Mouse (Mus musculus): Measurements from ENCODE around the gene Gatm. TPM values are rescaled to one million over a fixed set of nuclear protein-coding genes. Genes with fewer than 3 reads are reported as not detected.

Gatm gene
- 47.1 and 48.5 TPM in 2 replicates for total RNA-seq (2015; ENCODE audit: low replicate concordance)
- total RNA-seq (2017; ENCODE audit: low replicate concordance) = 26.8 and 29.3 TPM in 2 replicates

DNA sequence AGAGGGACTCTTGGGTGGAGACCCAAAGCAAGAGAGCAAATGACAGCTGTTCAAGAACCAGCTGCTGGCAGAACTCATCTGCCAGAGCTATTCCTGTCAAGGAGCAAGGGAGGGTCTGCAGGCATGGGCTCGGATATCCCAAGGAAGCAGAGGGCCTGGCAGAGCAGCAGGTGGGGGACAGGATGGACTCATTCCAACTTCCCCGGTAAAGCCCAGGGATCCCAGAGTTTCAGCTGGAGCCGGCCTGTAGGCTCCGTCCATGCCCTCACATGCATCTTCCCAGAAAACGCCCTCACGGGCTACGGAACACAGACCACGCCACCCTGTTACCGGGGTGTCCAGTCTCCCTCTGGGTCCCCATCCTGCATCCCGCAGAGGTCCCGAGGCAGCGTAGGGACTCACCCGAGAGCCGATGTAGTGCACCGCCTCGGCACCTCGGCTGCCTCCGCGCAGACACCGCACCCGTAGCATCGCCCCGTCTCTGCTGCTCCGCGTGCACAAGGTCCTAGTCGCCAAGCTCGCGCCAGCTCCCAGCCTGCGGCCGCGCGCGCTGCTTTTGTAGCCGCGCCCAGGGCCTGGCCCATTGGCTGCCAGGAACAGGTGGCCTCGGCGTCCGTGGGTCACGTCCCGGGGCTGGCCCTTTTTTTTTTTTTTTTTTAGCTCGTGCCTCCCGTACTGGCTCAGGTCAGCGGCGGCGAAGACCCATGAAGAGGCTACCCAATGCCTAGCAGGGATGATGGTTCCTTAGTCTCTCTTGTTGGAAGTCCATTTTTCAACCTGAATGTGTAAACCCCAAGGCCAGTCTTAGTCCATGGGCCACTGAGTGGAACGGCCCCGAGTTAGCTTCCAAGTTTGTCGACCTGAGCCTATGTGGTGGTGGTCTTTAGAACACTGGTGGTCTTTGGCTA, at the start of gene Gatm:
TSS of gene Gatm (minus strand) at position 558 of the 908 bp plus-strand sequence.
- peak; percentile 95 for ATAC-seq (replicated peaks; ENCODE audit: low FRiP score, poor library complexity, severe bottlenecking)

DNA sequence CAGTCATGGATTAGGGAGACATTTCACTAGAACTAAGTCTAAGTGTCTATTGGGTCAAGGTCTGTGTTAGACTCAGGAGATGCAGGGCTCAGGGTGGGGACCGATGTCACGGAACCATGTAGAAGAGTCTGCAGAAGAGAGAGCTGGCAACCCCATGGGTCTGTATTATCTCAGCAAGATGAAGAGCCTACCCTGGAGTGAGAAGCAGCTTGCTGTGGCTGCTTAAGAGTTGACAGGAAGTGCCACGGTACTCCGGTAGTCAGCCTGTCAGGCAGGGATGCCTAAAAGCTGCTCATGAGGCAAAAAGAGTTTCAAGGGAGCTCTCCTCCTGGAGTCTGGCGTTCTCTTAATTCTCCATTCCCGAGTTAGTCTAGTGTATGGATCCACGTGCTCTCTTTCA, 48.7 kb upstream of the Gatm start:
- no peak for ATAC-seq (replicated peaks; ENCODE audit: low FRiP score, poor library complexity, severe bottlenecking)

DNA sequence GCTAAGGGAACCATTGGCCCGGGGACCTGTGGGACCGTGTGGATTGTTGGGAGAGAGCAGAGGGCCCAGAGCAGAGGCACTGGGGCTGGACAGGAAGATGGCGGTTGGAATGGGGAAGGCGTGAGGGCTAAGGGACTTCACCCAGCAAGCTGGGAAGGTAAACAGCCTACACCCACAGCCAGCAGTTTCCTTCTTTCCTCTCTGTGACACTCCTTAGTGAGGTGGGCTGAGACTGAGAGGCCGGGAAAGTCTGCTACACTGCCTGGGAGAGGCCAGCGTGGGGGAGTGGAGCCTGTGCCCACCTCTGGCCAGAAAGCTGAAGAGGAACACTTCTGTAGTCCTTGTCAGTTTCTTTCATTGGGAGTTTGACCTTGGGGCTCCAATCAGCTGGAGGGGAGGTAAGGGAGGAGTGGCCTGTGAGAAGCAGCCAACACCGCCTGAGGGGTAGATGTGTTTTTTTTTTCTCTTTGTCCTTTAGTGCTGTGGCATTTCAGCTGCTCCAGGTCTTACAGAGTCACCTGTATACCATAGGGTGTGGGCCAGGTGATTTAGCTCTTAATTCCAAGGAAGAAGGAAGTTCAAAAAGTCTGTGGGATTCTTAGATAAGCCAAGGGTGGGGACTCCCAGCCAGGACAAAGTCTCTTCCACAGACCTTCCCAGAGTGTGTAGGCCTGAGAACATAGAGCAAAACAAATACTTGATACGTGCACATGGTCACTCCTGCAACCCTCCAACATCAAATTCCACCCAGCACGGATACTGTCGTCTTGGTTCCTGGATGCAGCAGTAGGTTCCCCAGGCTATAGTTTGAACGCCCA, 46.8 kb upstream of the Gatm start:
- no peak for ATAC-seq (replicated peaks; ENCODE audit: low FRiP score, poor library complexity, severe bottlenecking)

DNA sequence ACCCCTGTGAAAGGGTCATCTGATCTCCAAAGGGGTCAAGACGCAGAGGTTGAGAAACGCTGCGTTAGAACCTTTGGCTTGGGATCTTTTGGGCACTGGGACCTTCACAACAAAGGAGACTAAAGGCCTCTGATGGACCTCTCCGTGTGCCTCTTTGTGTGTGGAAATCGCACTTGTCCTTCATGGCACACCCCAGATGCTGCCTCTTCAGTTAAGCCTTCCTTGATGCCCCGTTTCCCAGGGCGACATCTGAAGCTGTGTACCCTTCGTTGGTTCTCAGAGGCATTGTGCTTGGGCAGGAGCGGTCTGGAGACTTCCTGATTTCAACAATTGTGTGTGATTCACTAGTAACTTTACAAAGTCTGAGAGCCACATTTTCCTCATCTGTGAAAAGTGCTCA, 45.7 kb upstream of the Gatm start:
- ATAC-seq (replicated peaks; ENCODE audit: low FRiP score, poor library complexity, severe bottlenecking) = no peak

DNA sequence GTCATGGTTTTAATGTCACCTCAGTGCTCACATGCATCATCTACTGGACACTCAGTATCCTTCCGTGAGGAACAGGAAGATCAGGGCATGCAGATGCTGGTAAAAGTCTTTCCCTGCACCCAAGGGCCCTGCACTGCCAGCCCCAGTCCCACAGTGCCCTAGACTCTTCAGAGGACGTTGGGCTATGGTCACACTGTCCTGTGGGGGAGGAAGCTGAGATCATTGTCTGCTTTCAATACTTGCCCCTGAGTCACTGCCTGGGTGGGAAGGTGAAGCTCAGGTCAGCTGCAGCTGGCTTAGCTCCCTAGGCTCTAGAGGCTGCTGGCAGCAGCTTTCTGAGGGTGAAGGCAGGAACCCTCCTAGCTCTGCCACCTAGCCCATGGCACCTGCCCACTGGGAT, 44.9 kb upstream of the Gatm start:
- ATAC-seq (replicated peaks; ENCODE audit: low FRiP score, poor library complexity, severe bottlenecking) = no peak

DNA sequence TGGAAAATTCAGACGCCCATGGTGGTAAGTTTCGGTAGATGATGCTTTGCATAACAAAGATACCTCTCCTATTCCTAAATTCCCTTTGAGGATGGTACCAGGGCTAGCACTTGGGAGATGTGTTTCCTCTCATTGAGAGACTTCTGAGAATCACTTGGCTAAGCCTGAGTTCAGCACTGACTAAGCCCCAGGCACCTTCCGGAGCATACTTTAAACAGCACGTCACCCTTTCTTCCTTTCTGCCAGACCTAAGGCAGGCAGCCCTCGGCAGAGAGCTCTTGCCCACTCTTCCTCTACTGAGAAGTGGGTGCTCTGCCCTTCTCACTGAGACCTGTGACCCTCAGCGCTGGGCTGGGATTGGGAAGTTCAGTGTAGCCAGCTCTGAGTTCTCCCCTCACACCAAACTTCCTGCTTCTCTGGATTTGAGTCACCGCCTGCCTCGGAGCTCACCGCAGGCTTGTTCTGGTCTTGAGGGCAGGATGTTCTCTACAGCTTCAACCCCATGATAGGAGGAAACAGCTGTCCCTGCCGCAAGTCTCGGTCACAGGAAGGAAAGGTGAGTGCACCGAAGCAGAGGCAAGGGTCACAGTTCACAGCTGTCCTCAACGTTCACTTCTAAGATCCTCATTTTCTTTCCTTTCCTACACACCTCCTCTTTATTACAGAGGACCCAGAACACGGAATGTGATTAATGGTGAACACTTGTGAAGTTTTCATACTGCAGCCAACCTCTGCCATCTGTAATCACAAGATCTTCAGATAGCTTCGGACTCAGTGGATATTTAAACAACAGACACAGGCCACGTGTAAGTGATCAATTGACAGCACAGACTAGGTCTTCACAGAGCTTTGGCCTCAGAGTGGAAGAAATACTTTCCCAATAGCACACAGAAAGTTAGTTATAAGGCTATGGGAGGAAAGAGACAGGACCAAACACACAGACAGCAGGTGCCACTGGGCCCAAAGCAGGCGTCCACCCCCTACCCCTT, 41.3 kb upstream of the Gatm start:
- ATAC-seq (replicated peaks; ENCODE audit: low FRiP score, poor library complexity, severe bottlenecking) = no peak

DNA sequence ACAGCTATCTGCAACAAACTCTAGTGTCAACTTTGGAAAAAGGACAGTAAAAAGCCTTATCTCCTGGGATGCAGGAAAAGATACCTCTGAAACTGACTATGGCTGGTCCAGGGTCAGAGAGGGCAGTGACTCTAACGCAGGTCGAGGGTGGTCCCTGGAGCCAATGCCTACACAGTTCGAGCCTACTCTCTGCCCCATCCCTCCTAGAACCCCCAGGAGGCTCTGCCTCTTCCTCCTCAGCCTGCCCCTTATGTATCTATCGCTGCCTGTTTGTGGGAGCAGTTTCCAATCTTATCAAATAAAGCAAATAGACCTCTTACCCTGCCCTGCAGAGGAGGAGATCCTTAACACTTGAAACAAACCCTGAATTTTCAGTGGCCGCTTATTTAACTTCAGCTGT, 27.6 kb upstream of the Gatm start:
- no peak for ATAC-seq (replicated peaks; ENCODE audit: low FRiP score, poor library complexity, severe bottlenecking)

DNA sequence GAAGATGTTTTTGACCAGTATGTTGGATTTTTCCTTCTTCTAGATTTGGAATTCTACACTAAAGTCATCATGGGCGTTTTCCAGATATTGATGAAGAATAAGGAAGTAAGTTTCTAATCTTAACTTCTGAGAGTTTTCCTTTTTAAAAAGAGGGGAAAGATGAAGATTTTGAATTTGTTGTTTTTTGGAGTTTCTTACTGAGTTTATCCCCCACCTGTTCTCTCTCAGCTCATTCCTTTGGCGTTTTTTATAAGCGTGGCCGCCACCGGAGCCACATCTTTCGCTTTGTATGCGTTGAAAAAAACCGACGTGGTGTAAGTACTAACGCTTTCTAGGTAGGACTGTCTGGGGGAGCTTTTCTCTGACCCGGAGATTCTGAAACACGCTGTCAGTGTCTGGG, 26.9 kb upstream of the Gatm start:
- no peak for ATAC-seq (replicated peaks; ENCODE audit: low FRiP score, poor library complexity, severe bottlenecking)

DNA sequence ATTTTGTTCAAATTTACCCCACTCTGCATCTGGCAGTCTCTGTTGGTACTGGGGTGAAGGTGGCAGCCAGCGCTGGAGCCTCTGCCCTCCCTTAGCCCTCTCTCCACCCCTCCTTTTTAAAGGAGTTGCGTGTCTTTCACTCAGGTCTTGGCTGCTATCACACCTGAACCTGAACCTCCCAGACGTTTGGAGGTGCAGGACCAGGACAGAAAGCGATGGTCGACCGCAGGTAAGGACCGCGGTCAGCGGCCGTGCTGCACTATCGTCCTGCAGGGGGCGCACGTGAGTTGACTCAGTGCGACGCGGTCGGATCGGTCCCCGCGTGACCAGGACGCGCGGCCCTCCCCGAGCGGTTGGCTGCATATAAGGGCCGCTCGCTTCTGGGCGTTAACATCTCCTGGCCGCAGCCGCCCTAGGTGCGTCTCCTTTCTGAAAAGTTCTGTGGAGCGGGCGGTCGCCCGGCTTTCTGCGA, 26.5 kb upstream of the Gatm start:
- ATAC-seq (replicated peaks; ENCODE audit: low FRiP score, poor library complexity, severe bottlenecking) = peak; percentile 88

DNA sequence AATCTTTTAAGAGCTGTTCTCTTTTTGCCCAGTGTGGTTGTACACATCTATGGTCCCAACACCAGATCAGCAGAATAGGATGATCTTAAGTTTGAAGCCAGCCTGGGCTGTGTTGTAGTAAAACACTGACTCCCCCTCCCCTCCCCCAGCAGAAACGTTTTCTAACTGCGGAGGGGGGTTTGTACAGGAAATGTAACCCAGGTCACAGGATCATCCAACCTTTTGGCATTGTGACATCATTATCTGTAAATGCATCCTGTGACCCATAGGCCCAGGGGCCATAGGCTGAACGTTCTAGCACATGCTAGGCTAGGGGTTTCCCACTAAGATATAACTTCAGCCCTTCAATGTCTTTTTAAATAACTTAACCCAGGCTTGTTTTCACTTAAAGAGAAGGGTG, 25.6 kb upstream of the Gatm start, which contains the start of gene AA467197:
TSS of gene AA467197 (plus strand) at position 301 of the 400 bp plus-strand sequence.
- ATAC-seq (replicated peaks; ENCODE audit: low FRiP score, poor library complexity, severe bottlenecking) = no peak

DNA sequence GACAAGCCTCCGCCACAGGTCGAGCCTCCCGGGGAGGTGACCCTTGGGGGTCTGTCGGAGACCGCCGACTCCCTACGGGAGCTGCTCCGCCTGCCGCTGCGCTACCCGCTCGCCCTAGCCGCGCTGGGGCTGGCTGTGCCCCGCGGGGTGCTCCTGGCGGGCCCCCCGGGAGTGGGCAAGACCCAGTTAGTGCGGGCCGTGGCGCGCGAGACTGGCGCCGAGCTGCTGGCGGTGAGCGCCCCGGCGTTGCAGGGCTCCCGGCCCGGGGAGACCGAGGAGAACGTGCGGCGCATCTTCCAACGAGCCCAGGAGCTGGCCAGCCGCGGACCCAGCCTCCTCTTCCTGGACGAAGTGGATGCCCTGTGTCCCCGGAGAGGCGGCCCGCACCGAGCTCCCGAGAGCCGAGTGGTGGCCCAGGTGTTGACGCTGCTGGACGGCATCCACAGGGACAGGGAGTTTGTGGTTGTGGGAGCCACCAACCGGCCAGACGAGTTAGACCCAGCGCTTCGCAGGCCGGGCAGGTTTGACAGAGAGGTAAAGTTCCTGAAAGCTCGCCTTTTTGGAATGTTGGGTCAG, 20.2 kb upstream of the Gatm start:
- no peak; the same call in 1 of the 2 replicates for ATAC-seq (replicated peaks; ENCODE audit: low FRiP score, poor library complexity, severe bottlenecking)

DNA sequence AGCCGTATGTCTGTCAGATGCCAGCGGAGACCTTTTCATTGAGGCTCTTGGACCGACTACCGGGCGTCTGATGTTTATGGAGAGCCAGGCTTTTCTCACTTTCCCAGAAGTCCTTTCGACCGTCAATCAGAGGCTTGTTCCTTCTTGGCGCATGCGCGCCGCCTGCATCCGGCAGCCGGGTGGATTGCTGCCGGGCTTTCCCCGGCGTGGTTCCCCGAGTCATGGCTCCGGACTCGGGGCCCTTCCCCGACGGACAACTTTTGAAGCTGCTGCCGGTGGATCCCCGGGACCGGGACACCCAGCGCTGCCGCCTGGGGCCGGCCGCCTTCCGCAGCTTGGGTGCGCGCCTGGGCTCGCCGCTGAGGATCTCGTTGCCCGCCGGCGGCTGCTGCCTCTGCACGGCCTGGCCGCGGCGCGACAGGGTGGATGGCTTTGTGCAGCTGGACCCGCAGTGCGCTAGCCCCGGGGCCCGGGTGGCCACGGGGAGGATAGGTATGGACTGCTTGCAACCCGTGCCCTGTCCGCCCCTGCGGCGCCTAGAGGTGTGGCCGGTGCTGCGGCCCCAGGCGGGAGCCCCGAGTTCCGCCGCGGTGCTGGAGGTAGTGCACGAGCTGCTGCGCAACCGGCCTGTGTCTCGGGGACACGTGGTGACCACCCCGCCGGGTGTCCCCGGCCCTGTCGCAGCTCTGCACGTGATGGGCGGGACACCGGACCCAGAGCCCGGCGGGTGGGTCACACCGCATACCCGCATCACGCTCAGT, 19.5 kb upstream of the Gatm start:
- peak; percentile 94 for ATAC-seq (replicated peaks; ENCODE audit: low FRiP score, poor library complexity, severe bottlenecking)

DNA sequence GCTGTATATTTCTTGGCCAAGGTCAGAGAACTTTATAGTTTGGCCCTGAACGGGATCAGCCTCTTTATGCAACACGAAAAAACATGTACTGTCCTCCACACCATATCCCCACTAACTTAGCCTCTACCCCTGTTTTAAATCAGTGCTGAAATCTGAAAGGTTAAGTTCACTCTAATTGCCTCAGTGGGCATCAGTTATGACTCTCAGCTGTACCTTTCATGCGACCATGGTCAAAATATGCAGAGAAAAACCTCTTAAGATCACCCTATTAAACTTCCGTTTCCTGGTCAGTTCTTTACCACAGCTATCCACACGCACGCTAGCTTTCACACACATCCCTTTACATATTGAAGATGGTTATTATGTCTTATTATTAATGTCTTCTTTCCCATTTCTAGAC, 18.8 kb upstream of the Gatm start:
- no peak for ATAC-seq (replicated peaks; ENCODE audit: low FRiP score, poor library complexity, severe bottlenecking)

DNA sequence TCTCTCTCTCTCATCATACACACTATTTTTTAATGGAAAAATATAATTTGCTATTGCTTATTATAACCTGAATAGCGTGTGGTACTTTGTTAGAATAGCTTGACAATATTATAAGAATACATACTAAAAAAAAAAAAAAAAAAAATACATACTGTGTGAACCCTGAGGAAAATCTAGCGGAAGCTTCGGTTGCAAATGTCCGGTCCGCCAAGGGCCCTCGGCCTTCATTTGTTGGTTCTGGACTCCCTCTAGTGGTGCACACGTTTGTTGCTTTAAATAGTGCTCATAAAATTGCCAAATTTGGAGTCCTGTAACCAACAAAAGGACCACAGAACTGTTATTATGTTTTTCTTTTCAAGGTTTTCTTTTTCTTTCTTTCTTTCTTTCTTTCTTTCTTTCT, 17.9 kb upstream of the Gatm start:
- ATAC-seq (replicated peaks; ENCODE audit: low FRiP score, poor library complexity, severe bottlenecking) = peak; percentile 78

DNA sequence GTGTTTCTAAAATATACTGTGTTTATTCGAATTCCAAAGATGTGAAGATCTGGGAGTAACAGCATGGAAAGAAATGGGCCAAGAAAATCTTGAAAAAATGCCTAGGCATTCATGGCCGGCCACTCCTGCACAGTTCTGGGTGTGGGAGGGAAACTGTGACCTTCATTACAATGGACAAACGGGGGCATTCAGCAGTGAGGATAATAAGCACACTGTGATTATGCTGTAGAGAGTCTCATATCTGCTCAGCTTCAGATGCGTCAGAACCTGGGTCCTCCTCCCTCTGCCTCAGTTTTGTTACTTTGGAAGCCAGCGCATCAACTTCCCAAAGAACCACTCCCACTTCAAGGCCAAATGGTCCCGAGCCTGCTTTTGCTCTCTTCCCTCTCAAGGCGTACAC, 14.8 kb upstream of the Gatm start:
- no peak for ATAC-seq (replicated peaks; ENCODE audit: low FRiP score, poor library complexity, severe bottlenecking)

DNA sequence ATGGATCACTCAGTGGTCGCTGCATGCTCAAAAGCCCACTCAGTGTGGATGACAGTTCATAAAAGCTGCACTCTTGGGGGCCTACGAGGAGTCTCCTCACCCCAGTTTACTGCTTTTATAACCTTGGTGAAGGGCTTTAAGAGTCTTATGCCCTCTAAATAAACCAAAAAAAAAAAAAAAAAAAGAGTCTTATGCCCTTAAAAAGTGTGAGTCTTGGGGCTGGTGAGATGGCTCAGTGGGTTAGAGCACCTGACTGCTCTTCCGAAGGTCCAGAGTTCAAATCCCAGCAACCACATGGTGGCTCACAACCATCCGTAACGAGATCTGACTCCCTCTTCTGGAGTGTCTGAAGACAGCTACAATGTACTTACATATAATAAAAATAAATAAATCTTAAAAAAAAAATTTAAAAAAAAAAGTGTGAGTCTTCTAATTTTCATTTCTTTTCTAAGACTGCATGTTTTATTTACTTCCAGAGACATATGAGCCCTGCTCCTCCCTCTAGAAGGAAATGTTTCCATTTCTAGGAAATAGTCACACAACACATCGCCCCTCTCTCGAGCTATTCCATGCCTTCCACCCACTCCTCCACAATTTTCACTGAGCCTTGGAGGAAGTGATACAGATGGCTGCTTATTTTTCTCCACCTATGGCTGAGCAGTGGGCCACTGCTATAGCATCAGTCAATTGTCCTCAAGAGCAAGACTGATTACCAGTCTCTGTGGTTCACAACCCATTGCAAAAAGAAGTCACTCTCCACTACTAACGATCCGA, 10.4 kb upstream of the Gatm start:
- no peak for ATAC-seq (replicated peaks; ENCODE audit: low FRiP score, poor library complexity, severe bottlenecking)

DNA sequence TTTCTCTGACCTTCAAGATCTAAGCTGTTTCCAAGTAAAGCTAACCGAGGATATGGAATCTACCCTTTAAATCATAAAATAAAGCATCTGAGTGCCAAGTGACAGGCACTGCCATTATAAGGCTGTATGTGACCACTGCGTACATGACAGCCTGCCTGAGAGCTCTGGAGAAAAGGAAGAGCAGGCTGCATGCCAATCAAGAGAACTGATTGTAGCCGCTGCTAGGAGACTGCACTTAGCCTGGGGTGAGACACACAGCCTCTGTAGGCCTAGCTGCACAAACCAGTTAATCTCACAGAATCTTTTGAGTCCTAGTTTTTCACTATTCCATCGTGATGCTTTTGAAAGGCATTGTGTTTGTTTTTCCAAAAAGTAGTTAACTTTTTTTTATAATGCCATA, 7.6 kb upstream of the Gatm start:
- ATAC-seq (replicated peaks; ENCODE audit: low FRiP score, poor library complexity, severe bottlenecking) = no peak

DNA sequence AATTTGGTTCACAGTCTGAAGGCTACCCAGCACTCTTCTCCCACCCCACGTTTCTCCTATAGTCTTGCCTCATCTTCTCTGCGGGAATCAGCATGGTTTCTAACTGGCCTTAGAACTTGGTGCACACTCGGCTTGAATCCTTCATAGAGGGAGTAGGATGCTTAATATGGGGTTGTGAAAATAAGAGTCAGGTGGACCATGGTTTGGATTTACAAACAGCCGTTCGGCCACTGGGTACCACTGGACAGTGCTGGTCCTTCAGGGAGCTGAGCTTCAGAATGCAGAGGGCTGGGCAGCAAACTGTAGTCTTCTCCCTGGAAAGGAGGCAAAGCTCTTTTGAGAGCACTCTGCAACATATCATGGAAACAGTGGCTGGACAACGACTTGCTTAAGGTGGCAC, 6.7 kb upstream of the Gatm start:
- no peak for ATAC-seq (replicated peaks; ENCODE audit: low FRiP score, poor library complexity, severe bottlenecking)

Data from erythroblast, adult 5-6 weeks (primary cell).